Mouse (Mus musculus) cerebellum, adult 2 months (tissue): Measurements from ENCODE around the gene E2f6.

Experiments used
- CTCF ChIP-seq: fragments of 200-500 bp; IDR thresholded peaks from 2 replicates; pipeline ENCODE4 v1.5.1; 2011; ENCODE audit warnings: low read depth, mild to moderate bottlenecking, control low read depth, low read length, moderate library complexity, borderline replicate concordance; ENCODE audit not compliant: insufficient read depth
- POLR2A ChIP-seq: fragments of 200-500 bp; IDR thresholded peaks from 2 replicates; pipeline ENCODE4 v1.6.1; 2011; ENCODE audit warnings: low read length, control low read depth, borderline replicate concordance; ENCODE audit not compliant: insufficient read depth

- TF ChIP-seq CTCF (no peak), POLR2A (no peak)
Measured at GRCm38 (mm10) chr12:16877679-16878078, 66.9 kb downstream of the E2f6 start.
